Mouse (Mus musculus) adrenal gland, postnatal 4 days (tissue): ENCODE results near the gene Ptpa. TPM values are rescaled to one million over a fixed set of nuclear protein-coding genes. Genes with fewer than 3 reads are reported as not detected.

ENCODE experiments used
- DNase-seq, 2 experiments: peaks; one replicate each; pipeline ENCODE4 v3.0.0; 2021 to 2022; ENCODE audit warnings: low spot score in 2 of 2, mixed read lengths in 2 of 2
- microRNA-seq: library from miRNA; unstranded; fragments of <30 nt; microRNA quantifications from one replicate; pipeline ENCODE4 v1.2.0, GENCODE M21; 2021
- total RNA-seq, 2 experiments: library from RNA; stranded (reverse); gene quantifications; 2 replicates each; pipeline ENCODE4 v1.2.3; 2021

Ptpa gene
- total RNA-seq, 2 experiments from 2014 or later: 165 to 169 TPM

- DNase-seq: peak in 1 of 2 experiments; percentile 22
Measured at GRCm38 (mm10) chr2:30495909-30496861, 80.3 kb downstream of the Ptpa start.

Small RNA genes lying within 50 kb of the gene (microRNA-seq; reads per million reads assigned to microRNA genes)
- not detected for gene Gm47292

Other genes with a start within 250 kb of the Ptpa start
- gene Endog, start 244.5 kb upstream of the Ptpa start, total RNA-seq: 10 to 100 TPM; 27.3 to 33.4 TPM
- 10 to 100 TPM; 25.1 to 26.2 TPM for gene Spout1, start 237.6 kb upstream of the Ptpa start, total RNA-seq
- gene Kyat1, start 210.2 kb upstream of the Ptpa start, total RNA-seq: 10 to 100 TPM; 19.9 to 21.6 TPM
- gene Lrrc8a, start 178.3 kb upstream of the Ptpa start, total RNA-seq: 10 to 100 TPM; 46.2 to 47.3 TPM
- 1 to 10 TPM; 1.3 TPM for gene Gm28035, start 175.5 kb upstream of the Ptpa start, total RNA-seq
- gene Phyhd1, start 149.8 kb upstream of the Ptpa start, total RNA-seq: 10 to 100 TPM; 15.4 to 16.6 TPM
- not detected for gene Gm28038, start 135.0 kb upstream of the Ptpa start, total RNA-seq
- 10 to 100 TPM; 36.0 to 36.5 TPM for gene Dolk, start 129.7 kb upstream of the Ptpa start, total RNA-seq
- 10 to 100 TPM; 46.9 TPM for gene Nup188, start 129.6 kb upstream of the Ptpa start, total RNA-seq
- 100 to 1,000 TPM; 106 to 107 TPM for gene Sh3glb2, start 56.7 kb upstream of the Ptpa start, total RNA-seq
- 10 to 100 TPM; 65.1 to 71.1 TPM for gene Miga2, start 51.8 kb upstream of the Ptpa start, total RNA-seq
- gene Dolpp1, start 23.8 kb upstream of the Ptpa start, total RNA-seq: 10 to 100 TPM; 25.9 to 33.9 TPM
- gene Crat, start 226 bp upstream of the Ptpa start, total RNA-seq: 10 to 100 TPM; 77.6 to 90.3 TPM
- gene Ier5l, start 58.2 kb downstream of the Ptpa start, total RNA-seq: 10 to 100 TPM; 10.6 to 11.6 TPM
- gene Cstad, start 179.0 kb downstream of the Ptpa start, total RNA-seq: 1 to 10 TPM; 6.7 to 7.3 TPM